Mouse (Mus musculus): ENCODE results near the gene Sft2d2. TPM values are rescaled to one million over a fixed set of nuclear protein-coding genes. Genes with fewer than 3 reads are reported as not detected.

The Sft2d2 gene
- polyA plus RNA-seq, 1 experiment from 2014 or later, result 29.4 TPM

GRCm38 (mm10) chr1:165133858-165134257 is 60.4 kb downstream of the Sft2d2 start:
- Histone ChIP-seq H3K9ac (replicated peaks; ENCODE audit: low read depth, low read length) (no peak overlapping the region), H3K36me3 (ENCODE audit: control insufficient read depth, insufficient read depth, low read length) (no peaks in the 10 kb centered on the region), H3K9me3 (ENCODE audit: control insufficient read depth, low read depth, low read length) (no peaks in the 10 kb centered on the region), H3K4me1 (ENCODE audit: control insufficient read depth, insufficient read depth, low read length) (no peaks in the 10 kb centered on the region), H3K4me2 (replicated peaks; ENCODE audit: low read depth, low read length) (no peak overlapping the region), H3K27me3 (ENCODE audit: control insufficient read depth, insufficient read depth, low read length) (no peaks in the 10 kb centered on the region), H3K27ac (ENCODE audit: low read length) (no peak overlapping the region), H3K4me3 (ENCODE audit: low read depth, low read length) (no peak overlapping the region)
- no peak for ATAC-seq (ENCODE audit: insufficient number of reproducible peaks, insufficient read depth, low FRiP score, low read depth)
- WGBS, result 85% methylated on average over 2 of the region's 2 CpGs

GRCm38 (mm10) chr1:165133279-165133678 is 61.0 kb downstream of the Sft2d2 start:
- ATAC-seq (ENCODE audit: insufficient number of reproducible peaks, insufficient read depth, low FRiP score, low read depth), result no peak
- Histone ChIP-seq H3K27ac (ENCODE audit: low read length) (no peak overlapping the region), H3K9me3 (ENCODE audit: control insufficient read depth, low read depth, low read length) (no peaks in the 10 kb centered on the region), H3K9ac (replicated peaks; ENCODE audit: low read depth, low read length) (no peak overlapping the region), H3K4me3 (ENCODE audit: low read depth, low read length) (no peak overlapping the region), H3K4me2 (replicated peaks; ENCODE audit: low read depth, low read length) (no peak overlapping the region), H3K4me1 (ENCODE audit: control insufficient read depth, insufficient read depth, low read length) (no peaks in the 10 kb centered on the region), H3K27me3 (ENCODE audit: control insufficient read depth, insufficient read depth, low read length) (no peaks in the 10 kb centered on the region), H3K36me3 (ENCODE audit: control insufficient read depth, insufficient read depth, low read length) (no peaks in the 10 kb centered on the region)
- 81% methylated on average over 5 of the region's 5 CpGs for WGBS

GRCm38 (mm10) chr1:165132187-165132877 is 61.9 kb downstream of the Sft2d2 start:
- 71% methylated on average over 14 of the region's 14 CpGs for WGBS
- H3K27ac ChIP-seq (ENCODE audit: low read length), result no peak overlapping the region
- H3K4me3 ChIP-seq (ENCODE audit: low read depth, low read length), result no peak overlapping the region
- ATAC-seq (ENCODE audit: insufficient number of reproducible peaks, insufficient read depth, low FRiP score, low read depth), result no peak; the same call in 1 of the 2 replicates
- no peak overlapping the region for H3K4me2 ChIP-seq (replicated peaks; ENCODE audit: low read depth, low read length)
- H3K9me3 ChIP-seq (ENCODE audit: control insufficient read depth, low read depth, low read length), result no peaks in the 10 kb centered on the region
- no peaks in the 10 kb centered on the region for H3K27me3 ChIP-seq (ENCODE audit: control insufficient read depth, insufficient read depth, low read length)
- no peak overlapping the region for H3K9ac ChIP-seq (replicated peaks; ENCODE audit: low read depth, low read length)
- H3K4me1 ChIP-seq (ENCODE audit: control insufficient read depth, insufficient read depth, low read length), result no peaks in the 10 kb centered on the region
- H3K36me3 ChIP-seq (ENCODE audit: control insufficient read depth, insufficient read depth, low read length), result no peaks in the 10 kb centered on the region

- WGBS, result 74% methylated on average over 5 of the region's 5 CpGs
- H3K9ac ChIP-seq (replicated peaks; ENCODE audit: low read depth, low read length), result no peak overlapping the region
- no peak for ATAC-seq (ENCODE audit: insufficient number of reproducible peaks, insufficient read depth, low FRiP score, low read depth)
These were observed 64.7 kb downstream of the Sft2d2 start for GRCm38 (mm10) chr1:165129573-165129972.

More at GRCm38 (mm10) chr1:165129573-165129972, 64.7 kb downstream of the Sft2d2 start:
- Histone ChIP-seq H3K27me3 (ENCODE audit: control insufficient read depth, insufficient read depth, low read length) (no peaks in the 10 kb centered on the region), H3K9me3 (ENCODE audit: control insufficient read depth, low read depth, low read length) (no peaks in the 10 kb centered on the region), H3K4me2 (replicated peaks; ENCODE audit: low read depth, low read length) (no peak overlapping the region), H3K36me3 (ENCODE audit: control insufficient read depth, insufficient read depth, low read length) (no peaks in the 10 kb centered on the region), H3K27ac (ENCODE audit: low read length) (no peak overlapping the region), H3K4me1 (ENCODE audit: control insufficient read depth, insufficient read depth, low read length) (no peaks in the 10 kb centered on the region), H3K4me3 (ENCODE audit: low read depth, low read length) (no peak overlapping the region)

Other genes with a start within 250 kb of the Sft2d2 start
- gene Tbx19, start 33.7 kb downstream of the Sft2d2 start, polyA plus RNA-seq (2014; fragmentation: Nextera tagmentation; extraction: Ambion mirVana), result not detected in 2 replicates
- gene Tiprl, start 42.6 kb upstream of the Sft2d2 start, polyA plus RNA-seq (2014; fragmentation: Nextera tagmentation; extraction: Ambion mirVana), result 86.7 and 97.6 TPM in 2 replicates
- 2.5 and 2.6 TPM in 2 replicates for gene Gpr161, start 101.4 kb upstream of the Sft2d2 start, polyA plus RNA-seq (2014; fragmentation: Nextera tagmentation; extraction: Ambion mirVana)